Mouse (Mus musculus) cortical plate, adult 2 months (tissue): ENCODE results near the gene Creg1. TPM values are rescaled to one million over a fixed set of nuclear protein-coding genes. Genes with fewer than 3 reads are reported as not detected.

Experiments
- H3K27ac ChIP-seq: fragments of 200-500 bp; 2 replicates; pipeline ENCODE4 v1.5.1; 2012; ENCODE audit warnings: low read length, control low read depth, inconsistent platforms; ENCODE audit not compliant: insufficient read depth
- H3K4me1 ChIP-seq: fragments of 200-500 bp; 2 replicates; pipeline ENCODE4 v1.6.1; 2011; ENCODE audit warnings: low read length; ENCODE audit not compliant: control insufficient read depth, insufficient read depth
- H3K4me3 ChIP-seq: fragments of 200-500 bp; 2 replicates; pipeline ENCODE4 v1.5.1; 2011; ENCODE audit warnings: mild to moderate bottlenecking, low read length, control low read depth; ENCODE audit not compliant: insufficient read depth
- CTCF ChIP-seq: fragments of 200-500 bp; IDR thresholded peaks from 2 replicates; pipeline ENCODE4 v1.5.1; 2011; ENCODE audit warnings: mild to moderate bottlenecking, control low read depth, low read length; ENCODE audit not compliant: insufficient read depth; ENCODE audit errors: extremely low read depth
- POLR2A ChIP-seq: fragments of 200-500 bp; IDR thresholded peaks from 2 replicates; pipeline ENCODE4 v1.6.1; 2011; ENCODE audit warnings: mild to moderate bottlenecking, low read length, control low read depth; ENCODE audit not compliant: insufficient read depth; ENCODE audit errors: extremely low read depth
- polyA plus RNA-seq: library from polyadenylated mRNA; depleted of rRNA; stranded (reverse); fragments of >200 nt; gene quantifications from 2 replicates; pipeline ENCODE4 v1.2.3, GENCODE M21; 2012

Gene Creg1
- polyA plus RNA-seq, 1 experiment, result 35.0 TPM

GRCm38 (mm10) chr1:165726986-165727385 lies 36.6 kb upstream of the Creg1 start:
- TF ChIP-seq POLR2A (no peak), CTCF (no peak)
- no peaks in the 10 kb centered on the region for H3K4me1 ChIP-seq
- no peak overlapping the region for H3K27ac ChIP-seq
- H3K4me3 ChIP-seq, result no peak overlapping the region

DNA sequence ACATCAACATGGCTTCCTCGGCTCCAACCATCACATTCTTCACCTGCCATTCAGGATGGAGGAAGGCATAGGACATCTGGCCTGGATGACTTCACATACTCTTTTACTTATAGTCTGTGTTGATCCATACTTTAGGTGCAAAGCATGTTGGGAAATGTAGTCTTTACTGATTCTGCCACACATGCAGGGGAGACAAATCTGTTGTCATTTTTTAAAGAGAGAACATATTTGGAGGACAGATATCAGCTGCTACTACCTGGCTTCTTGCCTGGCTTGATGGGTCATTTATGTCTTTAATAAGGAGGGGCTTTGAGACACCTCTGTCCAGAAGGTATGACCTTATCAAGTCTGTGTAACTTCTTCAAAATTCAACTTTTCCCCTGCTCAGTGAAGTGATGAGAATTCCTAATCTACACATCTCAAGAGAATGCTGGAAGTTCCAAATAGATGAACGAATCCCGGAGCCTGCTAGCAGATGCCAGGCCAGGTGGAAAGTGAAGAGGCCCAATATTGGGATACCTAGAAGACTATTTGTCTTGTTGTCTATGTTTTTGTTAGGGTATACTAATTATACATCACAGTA lies 35.4 kb upstream of the Creg1 start:
- Histone ChIP-seq H3K27ac (no peak overlapping the region), H3K4me3 (no peak overlapping the region), H3K4me1 (no peaks in the 10 kb centered on the region)
- TF ChIP-seq CTCF (no peak), POLR2A (no peak)

GRCm38 (mm10) chr1:165730129-165730528 lies 33.4 kb upstream of the Creg1 start:
- H3K4me3 ChIP-seq, result no peak overlapping the region
- no peak overlapping the region for H3K27ac ChIP-seq
- TF ChIP-seq POLR2A, result no peak
- TF ChIP-seq CTCF, result no peak
- H3K4me1 ChIP-seq, result no peaks in the 10 kb centered on the region

DNA sequence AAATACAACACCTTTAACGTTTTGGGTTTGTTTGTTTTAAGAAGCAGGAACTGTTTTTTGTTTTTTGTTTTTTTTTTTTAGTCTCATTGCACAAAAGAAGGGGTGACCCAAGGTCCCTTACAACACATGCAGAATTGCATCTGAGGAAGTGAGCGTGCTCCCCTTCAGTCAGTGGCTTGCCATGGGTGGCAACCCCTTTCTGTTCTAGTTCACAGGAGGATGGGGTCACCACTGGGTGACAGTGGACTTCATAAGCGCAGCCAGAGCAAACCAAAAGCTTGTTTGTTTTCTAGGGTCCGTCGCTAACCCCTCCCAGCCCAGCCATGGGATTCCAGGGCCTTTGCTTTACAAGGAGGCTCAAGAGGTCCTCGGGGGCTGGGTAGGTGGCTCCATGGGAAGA lies 32.0 kb upstream of the Creg1 start:
- no peak overlapping the region for H3K4me3 ChIP-seq
- no peak for TF ChIP-seq CTCF
- TF ChIP-seq POLR2A, result no peak
- no peak overlapping the region for H3K27ac ChIP-seq
- no peaks in the 10 kb centered on the region for H3K4me1 ChIP-seq

- no peak overlapping the region for H3K4me3 ChIP-seq
These were observed 28.7 kb upstream of the Creg1 start for GRCm38 (mm10) chr1:165734840-165735239.

DNA sequence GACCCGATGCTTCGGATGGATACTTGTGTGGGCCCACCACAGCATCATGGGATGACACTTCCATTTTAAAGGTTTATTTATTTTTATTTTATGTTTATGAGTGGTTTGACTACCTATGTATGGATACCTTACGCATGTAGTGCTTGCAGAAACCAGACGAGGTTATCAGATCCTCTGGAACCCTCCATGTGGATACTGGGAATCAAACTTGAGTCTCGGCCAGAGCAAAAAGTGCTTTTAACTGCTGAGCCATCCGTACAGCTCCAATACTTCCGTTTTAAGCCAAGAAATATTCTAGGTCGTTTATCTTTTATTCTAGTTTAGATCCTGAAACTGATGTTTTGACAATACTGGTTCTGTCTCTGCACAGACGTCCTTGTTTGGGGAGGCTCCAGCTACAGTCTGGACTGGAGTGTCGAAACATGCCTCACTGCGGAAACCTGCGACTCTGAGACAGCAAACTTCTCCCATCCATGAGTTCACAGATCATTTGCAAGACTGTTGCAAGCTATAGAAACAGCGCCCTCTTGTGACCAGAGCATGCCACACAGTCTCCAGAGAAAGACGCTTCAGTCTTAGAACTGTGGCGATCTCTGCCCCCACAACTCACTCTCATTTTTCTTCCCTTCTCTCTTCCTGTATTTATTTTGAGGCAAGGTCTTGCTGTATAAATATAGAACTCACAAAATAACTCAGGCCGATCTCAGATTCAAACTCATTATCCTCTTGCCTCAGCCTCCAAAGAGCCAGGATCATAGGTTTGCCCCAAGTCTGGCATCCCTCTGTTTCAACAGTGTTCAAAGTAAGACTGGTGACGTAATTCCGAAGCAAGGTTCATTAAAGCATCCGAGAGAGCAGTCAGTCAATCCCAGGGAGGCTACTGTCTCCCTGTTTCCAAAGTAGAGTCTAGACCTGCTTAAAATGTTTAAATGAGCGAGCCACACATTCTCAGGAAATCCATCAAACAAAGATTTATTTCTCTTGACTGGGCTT lies 27.4 kb upstream of the Creg1 start:
- H3K4me3 ChIP-seq, result no peak overlapping the region

More at GRCm38 (mm10) chr1:165734840-165735239, 28.7 kb upstream of the Creg1 start:
- Histone ChIP-seq H3K4me1 (no peaks in the 10 kb centered on the region), H3K27ac (no peak overlapping the region)
- no peak for TF ChIP-seq CTCF
- no peak for TF ChIP-seq POLR2A

GRCm38 (mm10) chr1:165737451-165737850 lies 26.1 kb upstream of the Creg1 start:
- no peak overlapping the region for H3K27ac ChIP-seq
- no peak overlapping the region for H3K4me3 ChIP-seq
- TF ChIP-seq POLR2A, result no peak
- no peak for TF ChIP-seq CTCF
- no peaks in the 10 kb centered on the region for H3K4me1 ChIP-seq

More for the DNA sequence above, 27.4 kb upstream of the Creg1 start:
- TF ChIP-seq POLR2A (no peak), CTCF (peak; percentile 98)
- Histone ChIP-seq H3K27ac (no peak overlapping the region), H3K4me1 (no peaks in the 10 kb centered on the region)

DNA sequence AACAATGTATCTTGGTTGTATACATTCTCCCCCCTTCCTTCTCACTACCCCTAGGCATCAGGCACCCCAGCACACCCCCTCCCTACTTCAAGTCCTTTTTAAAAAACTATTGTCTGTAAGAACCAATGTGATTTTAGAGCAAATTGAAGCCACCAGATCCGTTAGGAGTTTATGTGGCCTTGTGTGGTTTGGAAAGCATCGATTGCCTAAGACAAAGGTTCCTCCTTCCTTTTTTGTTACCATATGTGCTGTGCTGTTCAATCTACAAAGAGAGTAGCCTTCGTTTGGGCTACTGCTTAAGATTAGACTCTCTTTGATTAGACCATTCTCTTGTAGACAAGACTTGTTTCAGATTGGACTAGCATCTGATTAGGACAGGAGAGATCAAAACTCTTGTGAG lies 25.7 kb upstream of the Creg1 start:
- no peak for TF ChIP-seq POLR2A
- TF ChIP-seq CTCF, result no peak
- Histone ChIP-seq H3K4me1 (no peaks in the 10 kb centered on the region), H3K4me3 (no peak overlapping the region), H3K27ac (no peak overlapping the region)

- H3K27ac ChIP-seq, result no peak overlapping the region
- H3K4me1 ChIP-seq, result no peaks in the 10 kb centered on the region
- TF ChIP-seq CTCF (no peak), POLR2A (no peak)
- no peak overlapping the region for H3K4me3 ChIP-seq
These were observed 24.6 kb upstream of the Creg1 start for GRCm38 (mm10) chr1:165738985-165739384.
